Mouse (Mus musculus): ENCODE results near the gene Cldn22. TPM values are rescaled to one million over a fixed set of nuclear protein-coding genes. Genes with fewer than 3 reads are reported as not detected.

Cldn22 gene
- polyA plus RNA-seq, 1 experiment, result 0.40 TPM

GRCm38 (mm10) chr8:47823777-47824176 lies 505 bp upstream of the Cldn22 start:
- no peak for TF ChIP-seq CTCF (IDR thresholded peaks at IDR 0.05; ENCODE audit: borderline replicate concordance, control insufficient read depth, extremely low read depth, insufficient read depth, low read length, poor library complexity)
- TF ChIP-seq POLR2A (IDR thresholded peaks at IDR 0.05; ENCODE audit: control insufficient read depth, extremely low read depth, insufficient read depth, low read length, poor library complexity), result no peak
- Histone ChIP-seq H3K36me3 (ENCODE audit: control insufficient read depth, insufficient read depth, low read length) (no peaks in the 10 kb centered on the region), H3K4me1 (replicated peaks; ENCODE audit: control insufficient read depth, insufficient read depth, low read length) (no peaks in the 10 kb centered on the region), H3K27ac (ENCODE audit: control insufficient read depth, insufficient read depth, low read length) (no peak overlapping the region), H3K27me3 (ENCODE audit: control insufficient read depth, insufficient read depth, low read length) (no peaks in the 10 kb centered on the region), H3K4me3 (ENCODE audit: control insufficient read depth, insufficient read depth, low read length) (no peak overlapping the region)
- no peak for DNase-seq
- WGBS, result 87% methylated on average over 10 of the region's 10 CpGs

GRCm38 (mm10) chr8:47825596-47825995 lies 1.3 kb downstream of the Cldn22 start:
- H3K4me3 ChIP-seq (ENCODE audit: control insufficient read depth, insufficient read depth, low read length), result no peak overlapping the region
- no peaks in the 10 kb centered on the region for H3K4me1 ChIP-seq (replicated peaks; ENCODE audit: control insufficient read depth, insufficient read depth, low read length)
- DNase-seq, result no peak
- no peak overlapping the region for H3K27ac ChIP-seq (ENCODE audit: control insufficient read depth, insufficient read depth, low read length)
- WGBS, result 95% methylated on average over 5 of the region's 5 CpGs
- H3K27me3 ChIP-seq (ENCODE audit: control insufficient read depth, insufficient read depth, low read length), result no peaks in the 10 kb centered on the region
- TF ChIP-seq POLR2A (IDR thresholded peaks at IDR 0.05; ENCODE audit: control insufficient read depth, extremely low read depth, insufficient read depth, low read length, poor library complexity) (no peak), CTCF (IDR thresholded peaks at IDR 0.05; ENCODE audit: borderline replicate concordance, control insufficient read depth, extremely low read depth, insufficient read depth, low read length, poor library complexity) (no peak)
- H3K36me3 ChIP-seq (ENCODE audit: control insufficient read depth, insufficient read depth, low read length), result no peaks in the 10 kb centered on the region

- Histone ChIP-seq H3K4me1 (replicated peaks; ENCODE audit: control insufficient read depth, insufficient read depth, low read length) (no peaks in the 10 kb centered on the region), H3K4me3 (ENCODE audit: control insufficient read depth, insufficient read depth, low read length) (no peak overlapping the region), H3K36me3 (ENCODE audit: control insufficient read depth, insufficient read depth, low read length) (no peaks in the 10 kb centered on the region), H3K27ac (ENCODE audit: control insufficient read depth, insufficient read depth, low read length) (no peak overlapping the region), H3K27me3 (ENCODE audit: control insufficient read depth, insufficient read depth, low read length) (no peaks in the 10 kb centered on the region)
- TF ChIP-seq CTCF (IDR thresholded peaks at IDR 0.05; ENCODE audit: borderline replicate concordance, control insufficient read depth, extremely low read depth, insufficient read depth, low read length, poor library complexity) (no peak), POLR2A (IDR thresholded peaks at IDR 0.05; ENCODE audit: control insufficient read depth, extremely low read depth, insufficient read depth, low read length, poor library complexity) (no peak)
- WGBS, result 96% methylated on average over 9 of the region's 9 CpGs
- no peak for DNase-seq
Observed at GRCm38 (mm10) chr8:47826911-47827310, 2.6 kb downstream of the Cldn22 start.

GRCm38 (mm10) chr8:47832616-47833015 lies 8.3 kb downstream of the Cldn22 start:
- H3K4me3 ChIP-seq (ENCODE audit: control insufficient read depth, insufficient read depth, low read length), result no peak overlapping the region
- TF ChIP-seq CTCF (IDR thresholded peaks at IDR 0.05; ENCODE audit: borderline replicate concordance, control insufficient read depth, extremely low read depth, insufficient read depth, low read length, poor library complexity) (no peak), POLR2A (IDR thresholded peaks at IDR 0.05; ENCODE audit: control insufficient read depth, extremely low read depth, insufficient read depth, low read length, poor library complexity) (no peak)
- no peaks in the 10 kb centered on the region for H3K4me1 ChIP-seq (replicated peaks; ENCODE audit: control insufficient read depth, insufficient read depth, low read length)
- no peaks in the 10 kb centered on the region for H3K27me3 ChIP-seq (ENCODE audit: control insufficient read depth, insufficient read depth, low read length)
- WGBS, result 86% methylated on average over 6 of the region's 6 CpGs
- no peaks in the 10 kb centered on the region for H3K36me3 ChIP-seq (ENCODE audit: control insufficient read depth, insufficient read depth, low read length)
- H3K27ac ChIP-seq (ENCODE audit: control insufficient read depth, insufficient read depth, low read length), result no peak overlapping the region
- no peak for DNase-seq

- TF ChIP-seq POLR2A (IDR thresholded peaks at IDR 0.05; ENCODE audit: control insufficient read depth, extremely low read depth, insufficient read depth, low read length, poor library complexity), result no peak
- TF ChIP-seq CTCF (IDR thresholded peaks at IDR 0.05; ENCODE audit: borderline replicate concordance, control insufficient read depth, extremely low read depth, insufficient read depth, low read length, poor library complexity), result no peak
- H3K27me3 ChIP-seq (ENCODE audit: control insufficient read depth, insufficient read depth, low read length), result no peaks in the 10 kb centered on the region
- no peak overlapping the region for H3K27ac ChIP-seq (ENCODE audit: control insufficient read depth, insufficient read depth, low read length)
- no peak for DNase-seq
- no peaks in the 10 kb centered on the region for H3K36me3 ChIP-seq (ENCODE audit: control insufficient read depth, insufficient read depth, low read length)
- 88% methylated on average over 1 of the region's 1 CpGs for WGBS
- H3K4me1 ChIP-seq (replicated peaks; ENCODE audit: control insufficient read depth, insufficient read depth, low read length), result no peaks in the 10 kb centered on the region
- no peak overlapping the region for H3K4me3 ChIP-seq (ENCODE audit: control insufficient read depth, insufficient read depth, low read length)
Observed at GRCm38 (mm10) chr8:47833944-47834343, 9.7 kb downstream of the Cldn22 start.

GRCm38 (mm10) chr8:47843063-47843462 lies 18.8 kb downstream of the Cldn22 start:
- no peak overlapping the region for H3K4me3 ChIP-seq (ENCODE audit: control insufficient read depth, insufficient read depth, low read length)
- H3K27me3 ChIP-seq (ENCODE audit: control insufficient read depth, insufficient read depth, low read length), result no peaks in the 10 kb centered on the region
- no peak for DNase-seq
- H3K4me1 ChIP-seq (replicated peaks; ENCODE audit: control insufficient read depth, insufficient read depth, low read length), result no peaks in the 10 kb centered on the region
- TF ChIP-seq CTCF (IDR thresholded peaks at IDR 0.05; ENCODE audit: borderline replicate concordance, control insufficient read depth, extremely low read depth, insufficient read depth, low read length, poor library complexity) (no peak), POLR2A (IDR thresholded peaks at IDR 0.05; ENCODE audit: control insufficient read depth, extremely low read depth, insufficient read depth, low read length, poor library complexity) (no peak)
- no peaks in the 10 kb centered on the region for H3K36me3 ChIP-seq (ENCODE audit: control insufficient read depth, insufficient read depth, low read length)
- WGBS, result 93% methylated on average over 7 of the region's 7 CpGs
- H3K27ac ChIP-seq (ENCODE audit: control insufficient read depth, insufficient read depth, low read length), result no peak overlapping the region

GRCm38 (mm10) chr8:47843651-47844050 lies 19.4 kb downstream of the Cldn22 start:
- DNase-seq, result no peak
- Histone ChIP-seq H3K27ac (ENCODE audit: control insufficient read depth, insufficient read depth, low read length) (no peak overlapping the region), H3K4me1 (replicated peaks; ENCODE audit: control insufficient read depth, insufficient read depth, low read length) (no peaks in the 10 kb centered on the region), H3K36me3 (ENCODE audit: control insufficient read depth, insufficient read depth, low read length) (no peaks in the 10 kb centered on the region), H3K4me3 (ENCODE audit: control insufficient read depth, insufficient read depth, low read length) (no peak overlapping the region), H3K27me3 (ENCODE audit: control insufficient read depth, insufficient read depth, low read length) (no peaks in the 10 kb centered on the region)
- WGBS, result 97% methylated on average over 10 of the region's 10 CpGs
- no peak for TF ChIP-seq CTCF (IDR thresholded peaks at IDR 0.05; ENCODE audit: borderline replicate concordance, control insufficient read depth, extremely low read depth, insufficient read depth, low read length, poor library complexity)
- no peak for TF ChIP-seq POLR2A (IDR thresholded peaks at IDR 0.05; ENCODE audit: control insufficient read depth, extremely low read depth, insufficient read depth, low read length, poor library complexity)

All from thymus, adult 2 months (tissue).